Mouse (Mus musculus): ENCODE measurements at regions not wholly inside any gene's neighbourhood (a gene's known extent, or its start where the extent isn't known, plus 50 kb on each side); places are given as distances from the start of the nearest gene placed in this dataset.

- no peak for DNase-seq
These were observed 272.6 kb upstream of the Nr4a3 start for GRCm38 (mm10) chr4:47772230-47772920.

GRCm38 (mm10) chr4:47774664-47775063 lies 270.3 kb upstream of the Nr4a3 start:
- DNase-seq = no peak

- DNase-seq = no peak
These were observed 263.9 kb upstream of the Nr4a3 start for GRCm38 (mm10) chr4:47781039-47781438.

GRCm38 (mm10) chr4:47796977-47797376 lies 248.0 kb upstream of the Nr4a3 start:
- no peak for DNase-seq

- no peak for DNase-seq
These were observed 245.8 kb upstream of the Nr4a3 start for GRCm38 (mm10) chr4:47799165-47799564.

- no peak for DNase-seq
These were observed 241.8 kb upstream of the Nr4a3 start for GRCm38 (mm10) chr4:47803111-47803510.

GRCm38 (mm10) chr4:47807877-47808276 lies 237.1 kb upstream of the Nr4a3 start:
- no peak for DNase-seq

- no peak for DNase-seq
These were observed 230.9 kb upstream of the Nr4a3 start for GRCm38 (mm10) chr4:47814030-47814429.

- DNase-seq = no peak
These were observed 226.4 kb upstream of the Nr4a3 start for GRCm38 (mm10) chr4:47818371-47819159.

GRCm38 (mm10) chr4:47820562-47820961 lies 224.4 kb upstream of the Nr4a3 start:
- no peak for DNase-seq

GRCm38 (mm10) chr4:47823299-47823698 lies 221.7 kb upstream of the Nr4a3 start:
- no peak for DNase-seq

- no peak for DNase-seq
These were observed 220.9 kb upstream of the Nr4a3 start for GRCm38 (mm10) chr4:47824083-47824482.

GRCm38 (mm10) chr4:47832905-47833304 lies 212.0 kb upstream of the Nr4a3 start:
- DNase-seq = no peak

GRCm38 (mm10) chr4:47838411-47838810 lies 206.5 kb upstream of the Nr4a3 start:
- no peak for DNase-seq

GRCm38 (mm10) chr4:47842128-47842656 lies 202.8 kb upstream of the Nr4a3 start:
- no peak for DNase-seq

GRCm38 (mm10) chr4:47845239-47845638 lies 199.7 kb upstream of the Nr4a3 start:
- no peak for DNase-seq

- DNase-seq = no peak
These were observed 198.3 kb upstream of the Nr4a3 start for GRCm38 (mm10) chr4:47846389-47847318.

- no peak for DNase-seq
These were observed 183.8 kb upstream of the Nr4a3 start for GRCm38 (mm10) chr4:47861151-47861550.

- no peak for DNase-seq
These were observed 174.8 kb upstream of the Nr4a3 start for GRCm38 (mm10) chr4:47870010-47870637.

- DNase-seq = no peak
These were observed 174.3 kb upstream of the Nr4a3 start for GRCm38 (mm10) chr4:47870638-47871019.

- no peak for DNase-seq
These were observed 163.4 kb upstream of the Nr4a3 start for GRCm38 (mm10) chr4:47881560-47881959.

- no peak for DNase-seq
These were observed 162.9 kb upstream of the Nr4a3 start for GRCm38 (mm10) chr4:47882076-47882475.

GRCm38 (mm10) chr4:47899579-47899978 lies 145.4 kb upstream of the Nr4a3 start:
- DNase-seq = no peak

All from kidney, adult 8-10 months (tissue).